Mouse (Mus musculus): ENCODE data around the gene Apol9b. TPM values are rescaled to one million over a fixed set of nuclear protein-coding genes. Genes with fewer than 3 reads are reported as not detected.

The Apol9b gene
- total and polyA plus RNA-seq, 3 experiments: not detected

GRCm38 (mm10) chr15:77763050-77763449 is 34.2 kb downstream of the Apol9b start:
- no peak overlapping the region for H3K4me3 ChIP-seq (ENCODE audit: control insufficient read depth in 1 of 2, insufficient read depth in 1 of 2, low read depth in 2 of 2, low read length in 2 of 2)
- no peak overlapping the region for H3K9ac ChIP-seq (ENCODE audit: control insufficient read depth, low read depth, low read length, poor library complexity, severe bottlenecking)
- H3K79me2 ChIP-seq (ENCODE audit: control insufficient read depth, insufficient read depth, low read length, poor library complexity): no peaks in the 10 kb centered on the region
- no peak overlapping the region for H3K27ac ChIP-seq (ENCODE audit: control insufficient read depth, low read depth, low read length)
- DNase-seq (ENCODE audit: low read depth, low spot score): no peak
- H3K36me3 ChIP-seq (ENCODE audit: control insufficient read depth in 1 of 2, insufficient read depth in 2 of 2, low read length in 2 of 2): peaks cover 0 to 4% of the 10 kb centered on the region in 2 experiments; a peak in 1 of 4 replicates
- no peaks in the 10 kb centered on the region for H3K27me3 ChIP-seq (ENCODE audit: control insufficient read depth in 1 of 2, insufficient read depth in 2 of 2, low read length in 2 of 2)
- H3K4me1 ChIP-seq (ENCODE audit: control insufficient read depth in 1 of 2, insufficient read depth in 2 of 2, low read length in 2 of 2): no peaks in the 10 kb centered on the region
- no peaks in the 10 kb centered on the region for H3K9me3 ChIP-seq (replicated peaks; ENCODE audit: insufficient read depth, low read length)
- no peak for TF ChIP-seq MAZ (IDR thresholded peaks at IDR 0.05; ENCODE audit: low read depth, low read length)
- TF ChIP-seq SIN3A (IDR thresholded peaks at IDR 0.05; ENCODE audit: low read length): no peak
- TF ChIP-seq TAL1 (IDR thresholded peaks at IDR 0.05; ENCODE audit: low read length): no peak
- TF ChIP-seq ZNF384 (IDR thresholded peaks at IDR 0.05; ENCODE audit: low read depth, low read length): no peak
- no peak for TF ChIP-seq ELF1 (IDR thresholded peaks at IDR 0.05; ENCODE audit: low read depth, low read length)
- TF ChIP-seq TBP (IDR thresholded peaks at IDR 0.05; ENCODE audit: low read depth, low read length): no peak
- no peak for TF ChIP-seq MAX (IDR thresholded peaks at IDR 0.05; ENCODE audit: low read length)
- no peak for TF ChIP-seq USF1 (IDR thresholded peaks at IDR 0.05; ENCODE audit: low read depth, low read length)

GRCm38 (mm10) chr15:77763702-77764101 is 34.9 kb downstream of the Apol9b start:
- Histone ChIP-seq H3K36me3 (ENCODE audit: control insufficient read depth in 1 of 2, insufficient read depth in 2 of 2, low read length in 2 of 2) (peaks cover 0 to 6% of the 10 kb centered on the region in 2 experiments; a peak in 1 of 4 replicates), H3K27me3 (ENCODE audit: control insufficient read depth in 1 of 2, insufficient read depth in 2 of 2, low read length in 2 of 2) (no peaks in the 10 kb centered on the region), H3K79me2 (ENCODE audit: control insufficient read depth, insufficient read depth, low read length, poor library complexity) (no peaks in the 10 kb centered on the region), H3K4me3 (ENCODE audit: control insufficient read depth in 1 of 2, insufficient read depth in 1 of 2, low read depth in 2 of 2, low read length in 2 of 2) (no peak overlapping the region), H3K9ac (ENCODE audit: control insufficient read depth, low read depth, low read length, poor library complexity, severe bottlenecking) (no peak overlapping the region), H3K9me3 (replicated peaks; ENCODE audit: insufficient read depth, low read length) (no peaks in the 10 kb centered on the region), H3K27ac (ENCODE audit: control insufficient read depth, low read depth, low read length) (no peak overlapping the region), H3K4me1 (ENCODE audit: control insufficient read depth in 1 of 2, insufficient read depth in 2 of 2, low read length in 2 of 2) (no peaks in the 10 kb centered on the region)
- TF ChIP-seq MAFK (IDR thresholded peaks at IDR 0.05; ENCODE audit: borderline replicate concordance, low read depth, low read length): no peak
- TF ChIP-seq CHD1 (IDR thresholded peaks at IDR 0.05; ENCODE audit: low read depth, low read length): no peak
- no peak for TF ChIP-seq EP300 (IDR thresholded peaks at IDR 0.05; ENCODE audit: low read depth in 1 of 2, low read length in 2 of 2)
- no peak for TF ChIP-seq ETS1 (IDR thresholded peaks at IDR 0.05; ENCODE audit: low read depth, low read length)
- no peak for DNase-seq (ENCODE audit: low read depth, low spot score)

GRCm38 (mm10) chr15:77764391-77765006 is 35.7 kb downstream of the Apol9b start:
- Histone ChIP-seq H3K27ac (ENCODE audit: control insufficient read depth, low read depth, low read length) (no peak overlapping the region), H3K36me3 (ENCODE audit: control insufficient read depth in 1 of 2, insufficient read depth in 2 of 2, low read length in 2 of 2) (peaks cover 0 to 6% of the 10 kb centered on the region in 2 experiments; a peak in 1 of 4 replicates), H3K4me3 (ENCODE audit: control insufficient read depth in 1 of 2, insufficient read depth in 1 of 2, low read depth in 2 of 2, low read length in 2 of 2) (no peak overlapping the region), H3K4me1 (ENCODE audit: control insufficient read depth in 1 of 2, insufficient read depth in 2 of 2, low read length in 2 of 2) (no peaks in the 10 kb centered on the region), H3K79me2 (ENCODE audit: control insufficient read depth, insufficient read depth, low read length, poor library complexity) (no peaks in the 10 kb centered on the region), H3K9me3 (replicated peaks; ENCODE audit: insufficient read depth, low read length) (no peaks in the 10 kb centered on the region), H3K9ac (ENCODE audit: control insufficient read depth, low read depth, low read length, poor library complexity, severe bottlenecking) (no peak overlapping the region), H3K27me3 (ENCODE audit: control insufficient read depth in 1 of 2, insufficient read depth in 2 of 2, low read length in 2 of 2) (no peaks in the 10 kb centered on the region)
- DNase-seq (ENCODE audit: low read depth, low spot score): no peak
- no peak for TF ChIP-seq ZMIZ1 (IDR thresholded peaks at IDR 0.05; ENCODE audit: low read depth, low read length)
- no peak for TF ChIP-seq TBP (IDR thresholded peaks at IDR 0.05; ENCODE audit: low read depth, low read length)
- no peak for TF ChIP-seq RAD21 (IDR thresholded peaks at IDR 0.05; ENCODE audit: low read depth, low read length)
- TF ChIP-seq ZC3H11A (IDR thresholded peaks at IDR 0.05; ENCODE audit: low read depth, low read length): no peak
- no peak for TF ChIP-seq SMC3 (IDR thresholded peaks at IDR 0.05; ENCODE audit: low read depth, low read length)
- TF ChIP-seq MEF2A (IDR thresholded peaks at IDR 0.05; ENCODE audit: extremely low read depth, insufficient replicate concordance, low read depth, low read length, poor library complexity, severe bottlenecking): no peak
- TF ChIP-seq MYC (IDR thresholded peaks at IDR 0.05; ENCODE audit: low read depth, low read length): no peak
- TF ChIP-seq MAZ (IDR thresholded peaks at IDR 0.05; ENCODE audit: low read depth, low read length): no peak
- no peak for TF ChIP-seq MAFK (IDR thresholded peaks at IDR 0.05; ENCODE audit: borderline replicate concordance, low read depth, low read length)
- no peak for TF ChIP-seq RCOR1 (IDR thresholded peaks at IDR 0.05; ENCODE audit: low read depth, low read length)
- TF ChIP-seq TCF12 (IDR thresholded peaks at IDR 0.05; ENCODE audit: low read depth, low read length): no peak
- no peak for TF ChIP-seq POLR2AphosphoS5 (IDR thresholded peaks at IDR 0.05; ENCODE audit: borderline replicate concordance, low read depth, low read length)
- no peak for TF ChIP-seq ELF1 (IDR thresholded peaks at IDR 0.05; ENCODE audit: low read depth, low read length)
- no peak for TF ChIP-seq POLR2AphosphoS2 (IDR thresholded peaks at IDR 0.05; ENCODE audit: low read length)
- TF ChIP-seq GABPA (IDR thresholded peaks at IDR 0.05; ENCODE audit: low read depth, low read length): no peak
- no peak for TF ChIP-seq SIN3A (IDR thresholded peaks at IDR 0.05; ENCODE audit: low read length)
- no peak for TF ChIP-seq GATA1 (IDR thresholded peaks at IDR 0.05; ENCODE audit: low read depth, low read length)
- TF ChIP-seq ZKSCAN1 (IDR thresholded peaks at IDR 0.05; ENCODE audit: low read depth, low read length): no peak

Data from MEL (cell line).